Mouse (Mus musculus) spleen, adult 2 months (tissue): ENCODE results near the gene Runx1. TPM values are rescaled to one million over a fixed set of nuclear protein-coding genes. Genes with fewer than 3 reads are reported as not detected.

Source experiments
- DNase-seq, 2 experiments: peaks; one replicate each; pipeline versions ENCODE4 v3.0.0 to v3.0.0-alpha.2; 2012 to 2021; ENCODE audit warnings: low spot score in 2 of 2, low read depth in 1 of 2
- H3K27ac ChIP-seq: fragments of 200-500 bp; 2 replicates; pipeline ENCODE4 v1.5.1; 2012; ENCODE audit warnings: low read length, inconsistent platforms; ENCODE audit not compliant: insufficient read depth
- H3K27me3 ChIP-seq: fragments of 200-500 bp; 2 replicates; pipeline ENCODE4 v1.6.1; 2012; ENCODE audit warnings: mild to moderate bottlenecking, moderate library complexity, low read length, inconsistent platforms; ENCODE audit not compliant: control insufficient read depth, insufficient read depth
- H3K36me3 ChIP-seq: fragments of 200-500 bp; 2 replicates; pipeline ENCODE4 v1.6.1; 2012; ENCODE audit warnings: mild to moderate bottlenecking, low read length, inconsistent platforms; ENCODE audit not compliant: control insufficient read depth, insufficient read depth
- H3K4me1 ChIP-seq: fragments of 200-500 bp; 2 replicates; pipeline ENCODE4 v1.6.1; 2011; ENCODE audit warnings: inconsistent platforms; ENCODE audit not compliant: control insufficient read depth, insufficient read depth, insufficient read length
- H3K4me3 ChIP-seq: fragments of 200-500 bp; 2 replicates; pipeline ENCODE4 v1.5.1; 2011; ENCODE audit warnings: mild to moderate bottlenecking, inconsistent platforms; ENCODE audit not compliant: insufficient read depth, insufficient read length; ENCODE audit errors: extremely low read depth
- CTCF ChIP-seq: fragments of 200-500 bp; IDR thresholded peaks from 2 replicates; pipeline ENCODE4 v1.5.1; 2011; ENCODE audit warnings: mild to moderate bottlenecking, inconsistent platforms; ENCODE audit not compliant: insufficient read depth, insufficient read length, insufficient replicate concordance; ENCODE audit errors: extremely low read depth
- POLR2A ChIP-seq: fragments of 200-500 bp; IDR thresholded peaks from 2 replicates; pipeline ENCODE4 v1.6.1; 2011; ENCODE audit warnings: low read depth, low read length, inconsistent platforms
- WGBS: fragments of 180-500 bp; shearing (Covaris S2); methylation state at CpG from one replicate; pipeline ENCODE4 v1.1.7; 2018; 5-methylcytosine and 5-hydroxymethylcytosine counted together
- polyA plus RNA-seq: library from polyadenylated mRNA; depleted of rRNA; stranded (reverse); fragments of >200 nt; gene quantifications from 2 replicates; pipeline ENCODE4 v1.2.3, GENCODE M21; 2012

Runx1 gene
- polyA plus RNA-seq, 1 experiment = 26.7 TPM

DNA sequence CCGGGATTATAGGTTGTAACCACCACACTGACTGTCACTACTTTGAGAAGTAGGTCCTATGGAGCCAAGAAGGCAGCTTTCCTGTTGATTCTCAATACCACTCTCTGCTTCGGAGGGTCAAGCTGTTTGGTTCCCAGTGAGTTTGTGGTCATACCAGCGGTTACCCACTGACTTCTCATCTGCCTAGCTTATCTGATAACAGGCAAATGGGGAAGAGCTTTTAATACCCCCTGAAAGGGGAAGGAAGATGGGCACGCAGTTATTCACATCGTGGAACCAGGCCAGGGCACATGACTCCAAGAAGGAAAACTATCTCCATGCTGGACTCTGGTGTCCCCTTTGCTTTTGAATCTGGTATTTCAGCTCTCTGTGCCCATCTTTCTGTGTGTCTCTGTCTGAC lies 25.1 kb downstream of the Runx1 start:
- no peak for DNase-seq
- peak overlapping the region; percentile 66 for H3K27ac ChIP-seq

DNA sequence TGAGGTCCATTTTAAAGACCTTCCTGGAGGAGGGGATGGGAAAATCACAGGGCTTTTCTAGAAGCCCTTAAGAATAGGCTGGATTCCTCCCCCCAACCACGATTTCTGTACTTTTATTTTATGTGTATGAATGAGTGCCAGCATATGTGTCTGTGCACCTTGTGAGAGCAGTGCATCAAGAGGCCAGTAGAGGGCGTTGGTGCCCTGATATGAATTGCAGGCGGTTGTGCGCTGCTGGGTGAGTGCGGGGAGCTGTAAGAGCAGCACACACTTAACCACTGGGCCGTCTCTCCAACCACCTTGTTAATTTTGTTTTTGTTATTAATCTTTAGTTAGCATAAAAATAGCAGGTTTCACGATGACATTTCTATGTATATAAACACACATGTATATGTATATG lies 26.0 kb downstream of the Runx1 start:
- no peak overlapping the region for H3K27ac ChIP-seq
- no peak overlapping the region for H3K4me3 ChIP-seq
- DNase-seq = no peak
- H3K27me3 ChIP-seq = no peaks in the 10 kb centered on the region
- H3K4me1 ChIP-seq = peaks cover 15% of the 10 kb centered on the region; the same call in 1 of the 2 replicates
- TF ChIP-seq POLR2A (no peak), CTCF (0 out of 2 replicates have a peak, but pooled peaks have one; percentile 16)
- WGBS = 93% methylated on average over 7 of the region's 7 CpGs
- H3K36me3 ChIP-seq = no peaks in the 10 kb centered on the region; the same call in 1 of the 2 replicates

More for the DNA sequence above, 25.1 kb downstream of the Runx1 start:
- no peak for TF ChIP-seq POLR2A
- WGBS = 13% methylated on average over 5 of the region's 5 CpGs
- H3K4me1 ChIP-seq = peaks cover 15% of the 10 kb centered on the region; the same call in 1 of the 2 replicates
- H3K4me3 ChIP-seq = no peak overlapping the region
- H3K27me3 ChIP-seq = no peaks in the 10 kb centered on the region
- no peaks in the 10 kb centered on the region; the same call in 1 of the 2 replicates for H3K36me3 ChIP-seq

DNA sequence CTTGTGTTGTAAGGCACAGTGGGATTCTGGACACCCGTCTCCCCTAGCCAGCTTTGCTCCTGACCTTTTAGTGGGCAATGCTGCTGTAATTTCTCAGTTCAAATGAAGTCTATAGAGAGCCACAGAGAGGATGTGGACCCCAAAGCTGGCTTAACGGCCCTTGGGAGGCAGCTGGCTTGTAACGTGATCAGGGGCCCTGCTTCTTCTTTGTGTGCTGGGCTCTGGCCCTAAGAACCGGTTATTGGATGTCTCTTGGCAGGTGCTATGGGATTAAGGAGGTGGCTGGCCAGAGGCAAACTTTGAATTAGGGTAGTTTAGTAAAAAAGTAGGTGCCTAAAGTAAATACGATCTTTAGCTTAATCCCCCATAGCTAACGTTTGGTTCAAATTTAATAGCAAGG lies 31.8 kb downstream of the Runx1 start:
- WGBS = 61% methylated on average over 6 of the region's 6 CpGs
- Histone ChIP-seq H3K36me3 (no peaks in the 10 kb centered on the region), H3K4me1 (peaks cover 3% of the 10 kb centered on the region; the same call in 1 of the 2 replicates), H3K27ac (no peak overlapping the region), H3K27me3 (no peaks in the 10 kb centered on the region), H3K4me3 (no peak overlapping the region)
- no peak for TF ChIP-seq CTCF
- TF ChIP-seq POLR2A = no peak
- no peak for DNase-seq

DNA sequence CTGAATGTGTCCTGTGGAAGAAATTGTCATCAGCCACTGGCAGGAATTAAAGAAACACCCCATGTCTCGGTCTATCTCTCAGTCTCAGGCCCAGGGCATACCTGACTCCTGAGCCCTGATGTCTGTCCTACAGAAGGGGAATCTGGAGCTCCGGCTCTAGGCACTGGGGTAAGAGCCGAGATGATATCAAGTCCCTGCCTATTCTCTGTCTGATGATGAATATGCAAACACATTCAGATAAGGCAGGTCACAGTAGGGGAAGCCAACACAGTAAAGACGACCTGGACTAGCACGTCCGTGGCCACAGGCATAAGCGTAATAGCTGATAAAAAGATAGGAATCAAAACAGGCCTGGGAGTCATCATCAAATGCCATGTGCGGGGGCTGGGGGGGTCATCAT lies 32.2 kb downstream of the Runx1 start:
- H3K27ac ChIP-seq = no peak overlapping the region
- no peaks in the 10 kb centered on the region for H3K27me3 ChIP-seq
- WGBS = 76% methylated on average over 8 of the region's 8 CpGs
- H3K36me3 ChIP-seq = no peaks in the 10 kb centered on the region
- no peak for TF ChIP-seq CTCF
- no peak overlapping the region for H3K4me3 ChIP-seq
- DNase-seq = no peak
- H3K4me1 ChIP-seq = peaks cover 3% of the 10 kb centered on the region; the same call in 1 of the 2 replicates

DNA sequence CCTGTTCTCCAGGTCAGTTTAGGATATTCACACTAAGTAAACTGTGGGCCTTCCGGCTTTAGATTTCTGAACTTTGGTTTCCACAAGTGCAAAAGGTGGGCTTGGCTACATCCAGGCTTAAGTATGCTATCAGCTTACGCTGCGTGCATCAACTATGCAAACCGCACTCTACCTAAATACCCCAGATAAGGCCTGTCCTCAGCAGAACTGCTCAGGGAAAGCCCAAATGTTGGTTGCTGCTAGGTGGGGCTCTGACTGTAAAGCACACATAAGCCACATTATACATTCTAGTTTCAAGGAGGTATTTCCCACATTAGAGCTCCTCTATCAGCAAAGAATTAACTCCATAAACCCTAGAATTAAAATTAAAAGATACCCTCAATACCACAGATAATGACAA lies 33.0 kb downstream of the Runx1 start:
- DNase-seq = no peak
- H3K4me1 ChIP-seq = peaks cover 3% of the 10 kb centered on the region; the same call in 1 of the 2 replicates
- H3K36me3 ChIP-seq = no peaks in the 10 kb centered on the region
- TF ChIP-seq POLR2A (no peak), CTCF (no peak)
- 88% methylated on average over 4 of the region's 4 CpGs for WGBS
- H3K4me3 ChIP-seq = no peak overlapping the region
- H3K27ac ChIP-seq = no peak overlapping the region
- H3K27me3 ChIP-seq = no peaks in the 10 kb centered on the region

DNA sequence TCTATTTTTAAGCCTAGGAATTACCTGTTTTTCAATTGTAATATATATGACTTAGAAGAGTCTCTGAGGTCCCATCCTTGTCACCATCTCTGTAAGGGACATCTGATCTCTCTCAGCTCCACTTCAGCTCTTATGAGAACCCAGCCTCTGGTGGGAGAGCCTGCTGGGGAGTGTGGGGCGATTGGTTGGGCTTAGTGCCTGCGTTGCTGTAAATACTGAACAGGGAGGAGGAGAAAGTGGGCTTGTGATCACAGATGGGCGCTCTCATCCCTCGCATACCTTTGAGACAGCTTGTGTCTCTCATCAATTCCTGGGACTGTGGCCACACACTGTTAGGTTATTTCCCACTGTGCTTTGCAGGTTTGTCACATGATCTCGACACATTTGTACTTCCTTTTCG lies 35.3 kb downstream of the Runx1 start:
- WGBS = 90% methylated on average over 6 of the region's 6 CpGs
- DNase-seq = no peak
- TF ChIP-seq POLR2A = no peak
- no peak for TF ChIP-seq CTCF
- H3K36me3 ChIP-seq = no peaks in the 10 kb centered on the region
- no peak overlapping the region for H3K4me3 ChIP-seq
- H3K4me1 ChIP-seq = peaks cover 17% of the 10 kb centered on the region
- no peaks in the 10 kb centered on the region for H3K27me3 ChIP-seq
- H3K27ac ChIP-seq = no peak overlapping the region

DNA sequence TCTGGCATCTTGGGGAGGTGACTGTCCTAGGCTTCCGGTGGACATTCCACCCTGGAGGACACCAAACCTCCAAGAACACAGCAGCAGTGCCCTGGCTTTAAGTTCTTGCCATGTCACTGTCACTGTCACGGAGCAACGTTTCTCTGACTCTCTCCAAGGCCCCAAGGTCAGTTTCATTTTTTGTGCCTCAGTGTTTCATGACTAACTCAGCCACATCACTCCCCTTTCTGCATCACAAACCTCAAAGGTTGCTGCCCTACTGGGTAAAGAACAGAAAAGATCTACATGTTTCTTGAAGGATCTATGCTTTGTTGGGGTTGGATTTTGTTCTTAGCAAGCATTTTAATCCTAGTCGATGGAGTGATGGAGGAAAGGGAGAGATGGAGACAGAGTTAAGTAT lies 36.1 kb downstream of the Runx1 start:
- Histone ChIP-seq H3K27ac (no peak overlapping the region), H3K27me3 (no peaks in the 10 kb centered on the region), H3K4me1 (peaks cover 24% of the 10 kb centered on the region), H3K36me3 (no peaks in the 10 kb centered on the region), H3K4me3 (no peak overlapping the region)
- WGBS = 71% methylated on average over 4 of the region's 4 CpGs
- TF ChIP-seq CTCF (no peak), POLR2A (no peak)
- no peak for DNase-seq
